Mouse (Mus musculus) stomach, embryonic 16.5 days (tissue): ENCODE data around the gene Stat5b. TPM values are rescaled to one million over a fixed set of nuclear protein-coding genes. Genes with fewer than 3 reads are reported as not detected.

Source experiments
- ATAC-seq: fragments of 200-750 bp; cut with Nextera tagmentation; 2 replicates; pipeline ENCODE4 v1.8.0; 2017; ENCODE audit warnings: moderate number of reproducible peaks, moderate TSS enrichment; ENCODE audit not compliant: insufficient read depth, low FRiP score
- H3K27ac ChIP-seq: fragments of 300-500 bp; sonication (generic); 2 replicates; pipeline ENCODE4 v1.5.1; 2014; ENCODE audit warnings: low read length
- H3K27me3 ChIP-seq: fragments of 300-500 bp; sonication (generic); 2 replicates; pipeline ENCODE4 v1.6.1; 2014; ENCODE audit warnings: low read length, control low read depth, mixed read lengths; ENCODE audit not compliant: control insufficient read depth, insufficient read depth
- H3K36me3 ChIP-seq: fragments of 300-500 bp; sonication (generic); 2 replicates; pipeline ENCODE4 v1.6.1; 2014; ENCODE audit warnings: low read length; ENCODE audit not compliant: control insufficient read depth, insufficient read depth
- H3K4me1 ChIP-seq: fragments of 300-500 bp; sonication (generic); 2 replicates; pipeline ENCODE4 v1.6.1; 2014; ENCODE audit warnings: low read length, control low read depth, mixed read lengths; ENCODE audit not compliant: control insufficient read depth, insufficient read depth
- H3K4me2 ChIP-seq: fragments of 300-500 bp; sonication (generic); 2 replicates; pipeline ENCODE4 v1.6.1; 2014; ENCODE audit warnings: low read depth, low read length, mixed read lengths
- H3K4me3 ChIP-seq: fragments of 300-500 bp; sonication (generic); replicated peaks from 2 replicates; pipeline ENCODE4 v1.5.1; 2014; ENCODE audit warnings: mild to moderate bottlenecking, low read length
- H3K9ac ChIP-seq: fragments of 300-500 bp; sonication (generic); 2 replicates; pipeline ENCODE4 v1.6.1; 2014; ENCODE audit warnings: low read length
- H3K9me3 ChIP-seq: fragments of 300-500 bp; sonication (generic); replicated peaks from 2 replicates; pipeline ENCODE4 v1.6.1; 2016; ENCODE audit warnings: low read length, control low read depth; ENCODE audit not compliant: control insufficient read depth
- WGBS: fragments of 180-500 bp; shearing (Covaris S2); extraction: QIAGEN DNeasy Blood & Tissue Kit; methylation state at CpG from one replicate; pipeline ENCODE4 v1.1.7; 2014; 5-methylcytosine and 5-hydroxymethylcytosine counted together
- polyA plus RNA-seq: library from polyadenylated mRNA; unstranded; fragments of >200 nt; fragmentation: Nextera tagmentation; extraction: Ambion mirVana; gene quantifications from 2 replicates; pipeline ENCODE4 v1.2.1, GENCODE M21; 2015

The Stat5b gene
- 26.2 and 27.4 TPM in 2 replicates for polyA plus RNA-seq

- peak within 1 kb of the TSS; percentile 98 for H3K9ac ChIP-seq
- peak within 1 kb of the TSS; percentile 95 for H3K4me3 ChIP-seq
- peaks cover 24% of the 10 kb centered on the region for H3K4me1 ChIP-seq
- peak within 1 kb of the TSS; percentile 78 for H3K4me2 ChIP-seq
- ATAC-seq: peak; percentile 87
- H3K9me3 ChIP-seq: no peaks in the 10 kb centered on the region
- WGBS: under 1% methylated on average over 87 of the region's 104 CpGs
- no peaks in the 10 kb centered on the region for H3K36me3 ChIP-seq
- H3K27ac ChIP-seq: peak within 1 kb of the TSS; percentile 89
- H3K27me3 ChIP-seq: no peaks in the 10 kb centered on the region
Measured at GRCm38 (mm10) chr11:100850038-100850777, at the start of gene Stat5b. Gene Stat5b, minus strand, starts transcription at chr11:100850724.

- ATAC-seq: no peak
- Histone ChIP-seq H3K9ac (no peak overlapping the region), H3K27ac (no peak overlapping the region), H3K4me2 (no peak overlapping the region), H3K27me3 (no peaks in the 10 kb centered on the region), H3K4me1 (no peaks in the 10 kb centered on the region), H3K9me3 (no peaks in the 10 kb centered on the region), H3K36me3 (peaks cover 19% of the 10 kb centered on the region), H3K4me3 (no peak overlapping the region)
- WGBS: 82% methylated on average over 16 of the region's 16 CpGs
Measured at GRCm38 (mm10) chr11:100898441-100899199, 48.1 kb upstream of the Stat5b start.

GRCm38 (mm10) chr11:100897294-100898231 lies 47.0 kb upstream of the Stat5b start:
- H3K9me3 ChIP-seq: no peaks in the 10 kb centered on the region
- no peaks in the 10 kb centered on the region for H3K4me1 ChIP-seq
- no peak for ATAC-seq
- no peak overlapping the region for H3K9ac ChIP-seq
- WGBS: 73% methylated on average over 7 of the region's 7 CpGs
- H3K27ac ChIP-seq: no peak overlapping the region
- H3K4me2 ChIP-seq: no peak overlapping the region
- no peaks in the 10 kb centered on the region for H3K27me3 ChIP-seq
- H3K4me3 ChIP-seq: no peak overlapping the region
- H3K36me3 ChIP-seq: peaks cover 15% of the 10 kb centered on the region

GRCm38 (mm10) chr11:100896078-100896477 lies 45.6 kb upstream of the Stat5b start:
- H3K4me1 ChIP-seq: no peaks in the 10 kb centered on the region
- H3K36me3 ChIP-seq: peaks cover 5% of the 10 kb centered on the region; the same call in 1 of the 2 replicates
- no peak overlapping the region for H3K4me3 ChIP-seq
- H3K27ac ChIP-seq: no peak overlapping the region
- no peak overlapping the region for H3K4me2 ChIP-seq
- H3K9ac ChIP-seq: no peak overlapping the region
- WGBS: 83% methylated on average over 10 of the region's 10 CpGs
- ATAC-seq: no peak
- H3K9me3 ChIP-seq: no peaks in the 10 kb centered on the region
- no peaks in the 10 kb centered on the region for H3K27me3 ChIP-seq

- H3K9ac ChIP-seq: peak overlapping the region; percentile 23; the same call in 1 of the 2 replicates
- no peaks in the 10 kb centered on the region for H3K27me3 ChIP-seq
- H3K4me3 ChIP-seq: no peak overlapping the region
- ATAC-seq: no peak
- H3K4me1 ChIP-seq: no peaks in the 10 kb centered on the region
- peaks cover 8% of the 10 kb centered on the region; the same call in 1 of the 2 replicates for H3K36me3 ChIP-seq
- WGBS: 75% methylated on average over 9 of the region's 9 CpGs
- no peaks in the 10 kb centered on the region for H3K9me3 ChIP-seq
- no peak overlapping the region for H3K4me2 ChIP-seq
- no peak overlapping the region for H3K27ac ChIP-seq
Measured at GRCm38 (mm10) chr11:100894146-100894918, 43.8 kb upstream of the Stat5b start.

GRCm38 (mm10) chr11:100893482-100893881 lies 43.0 kb upstream of the Stat5b start:
- no peak overlapping the region for H3K27ac ChIP-seq
- no peak overlapping the region for H3K4me2 ChIP-seq
- no peaks in the 10 kb centered on the region for H3K4me1 ChIP-seq
- 18% methylated on average over 9 of the region's 9 CpGs for WGBS
- no peaks in the 10 kb centered on the region for H3K9me3 ChIP-seq
- peaks cover 8% of the 10 kb centered on the region; the same call in 1 of the 2 replicates for H3K36me3 ChIP-seq
- no peak overlapping the region for H3K4me3 ChIP-seq
- H3K27me3 ChIP-seq: no peaks in the 10 kb centered on the region
- ATAC-seq: peak; percentile 78; the same call in 1 of the 2 replicates
- no peak overlapping the region for H3K9ac ChIP-seq

GRCm38 (mm10) chr11:100892435-100892834 lies 41.9 kb upstream of the Stat5b start:
- Histone ChIP-seq H3K27me3 (no peaks in the 10 kb centered on the region), H3K9me3 (no peaks in the 10 kb centered on the region), H3K27ac (no peak overlapping the region), H3K9ac (no peak overlapping the region), H3K4me3 (no peak overlapping the region), H3K4me2 (no peak overlapping the region), H3K36me3 (0 out of 2 replicates have a peak, but pooled peaks cover 3% of the 10 kb centered on the region), H3K4me1 (no peaks in the 10 kb centered on the region)
- ATAC-seq: no peak
- 86% methylated on average over 5 of the region's 5 CpGs for WGBS
